Mouse (Mus musculus) right cerebral cortex, adult 18-20 months (tissue): ENCODE measurements around the gene Pkmyt1.
A peak's percentile ranks its signal among the peaks of the same experiment; 100 is the strongest.

ENCODE experiments used
- DNase-seq: peaks from one replicate; pipeline ENCODE4 v3.0.0; 2022; ENCODE audit warnings: mixed read lengths

Gene Pkmyt1

GRCm38 (mm10) chr17:23722376-23723125 is 3.6 kb upstream of the Pkmyt1 start, which contains the start of gene 1520401A03Rik:
1520401A03Rik (minus strand) TSS chr17:23722783.
- DNase-seq: no peak

GRCm38 (mm10) chr17:23725477-23725876 is 659 bp upstream of the Pkmyt1 start:
- DNase-seq: no peak

- peak; percentile 67 for DNase-seq
Observed at GRCm38 (mm10) chr17:23726758-23727142, 614 bp downstream of the Pkmyt1 start.

GRCm38 (mm10) chr17:23730441-23730840 is 4.3 kb downstream of the Pkmyt1 start:
- DNase-seq: no peak

GRCm38 (mm10) chr17:23734341-23734740 is 8.2 kb downstream of the Pkmyt1 start:
- no peak for DNase-seq

GRCm38 (mm10) chr17:23737493-23738445 is 11.6 kb downstream of the Pkmyt1 start:
- no peak for DNase-seq

- DNase-seq: no peak
Observed at GRCm38 (mm10) chr17:23738836-23739201, 12.7 kb downstream of the Pkmyt1 start.

- peak; percentile 54 for DNase-seq
Observed at GRCm38 (mm10) chr17:23739202-23740135, 13.3 kb downstream of the Pkmyt1 start.

- peak; percentile 96 for DNase-seq
Observed at GRCm38 (mm10) chr17:23740136-23740584, 14.0 kb downstream of the Pkmyt1 start.

- no peak for DNase-seq
Observed at GRCm38 (mm10) chr17:23740598-23741021, 14.5 kb downstream of the Pkmyt1 start, which contains the start of gene Paqr4. Paqr4 (minus strand) TSS chr17:23740867.

GRCm38 (mm10) chr17:23741359-23742209 is 15.4 kb downstream of the Pkmyt1 start:
- no peak for DNase-seq

GRCm38 (mm10) chr17:23742210-23742793 is 16.2 kb downstream of the Pkmyt1 start:
- no peak for DNase-seq

- no peak for DNase-seq
Observed at GRCm38 (mm10) chr17:23742941-23743340, 16.8 kb downstream of the Pkmyt1 start.

- no peak for DNase-seq
Observed at GRCm38 (mm10) chr17:23744076-23744475, 17.9 kb downstream of the Pkmyt1 start.

- DNase-seq: no peak
Observed at GRCm38 (mm10) chr17:23744651-23745050, 18.5 kb downstream of the Pkmyt1 start.

- DNase-seq: no peak
Observed at GRCm38 (mm10) chr17:23745301-23746251, 19.4 kb downstream of the Pkmyt1 start, which contains the start of gene Kremen2. Kremen2 (minus strand) TSS chr17:23745833.

GRCm38 (mm10) chr17:23746311-23746710 is 20.2 kb downstream of the Pkmyt1 start:
- DNase-seq: no peak

GRCm38 (mm10) chr17:23746767-23747166 is 20.6 kb downstream of the Pkmyt1 start:
- DNase-seq: no peak

- DNase-seq: no peak
Observed at GRCm38 (mm10) chr17:23747471-23747870, 21.3 kb downstream of the Pkmyt1 start.

GRCm38 (mm10) chr17:23748026-23748425 is 21.9 kb downstream of the Pkmyt1 start:
- no peak for DNase-seq
